Mouse (Mus musculus) liver, postnatal 0 days (tissue): Measurements from ENCODE around the gene Clpsl2.

ENCODE experiments used
- CTCF ChIP-seq: sonication (generic); IDR thresholded peaks from 2 replicates; pipeline ENCODE4 v1.5.1; 2016; ENCODE audit warnings: antibody characterized with exemption, low read depth
- EP300 ChIP-seq: IDR thresholded peaks from 2 replicates; pipeline ENCODE4 v1.6.1; 2016; ENCODE audit warnings: antibody characterized with exemption, low read depth, mild to moderate bottlenecking

- TF ChIP-seq CTCF: no peak
- 0 out of 2 replicates have a peak, but pooled peaks have one; percentile 14 for TF ChIP-seq EP300
Measured at GRCm38 (mm10) chr17:28521920-28522319, 27.3 kb upstream of the Clpsl2 start.
